Mouse (Mus musculus) erythroblast, adult 5-6 weeks (primary cell): Measurements from ENCODE around the gene Tln2. TPM values are rescaled to one million over a fixed set of nuclear protein-coding genes. Genes with fewer than 3 reads are reported as not detected.

Experiments used
- ATAC-seq: replicated peaks from 2 replicates; pipeline ENCODE4 v1.8.0; 2016; ENCODE audit warnings: moderate number of reproducible peaks, mild to moderate bottlenecking, moderate TSS enrichment, inconsistent platforms; ENCODE audit not compliant: poor library complexity, low FRiP score, severe bottlenecking
- total RNA-seq, 2 experiments: library from RNA; stranded (forward) in 1 of 2; stranded (reverse) in 1 of 2; fragments of 150-400 nt in 1 of 2; fragments of 200-764, 138-1000 nt in 1 of 2; gene quantifications; 2 replicates each; pipeline versions ENCODE4 v1.2.3 to v1.2.4; 2015 to 2017; ENCODE audit warnings: low replicate concordance in 2 of 2

Tln2 gene
- total RNA-seq, 2 experiments from 2014 or later = 0.51 TPM; not detected in 1

- ATAC-seq = no peak
Measured at GRCm38 (mm10) chr9:67396446-67396845, 163.1 kb downstream of the Tln2 start.

DNA sequence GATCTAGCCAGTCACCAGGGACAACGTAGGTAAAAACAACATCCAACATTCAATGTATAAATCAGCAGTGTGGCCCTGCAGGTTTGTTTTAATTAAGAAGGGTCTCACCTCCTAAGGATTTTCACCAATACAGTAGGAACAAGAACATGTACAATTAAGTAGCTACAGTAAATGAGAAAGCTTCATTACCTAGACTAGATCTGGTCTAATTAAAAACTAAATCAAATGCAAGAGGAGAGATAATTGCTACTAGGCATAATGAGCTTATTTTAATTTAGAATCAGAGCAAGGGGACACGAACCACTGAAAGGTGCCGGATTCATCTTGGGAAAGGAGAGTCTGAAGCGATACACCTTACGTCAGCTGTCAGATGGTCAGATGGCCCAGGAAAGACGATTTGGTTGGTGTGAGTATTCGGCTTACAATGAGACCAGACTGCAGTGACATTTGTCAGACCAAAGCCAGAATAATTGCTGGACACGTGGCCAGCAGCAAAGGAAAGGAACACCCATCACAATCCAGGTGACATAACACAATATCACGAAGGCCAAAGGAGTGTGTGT lies 175.4 kb downstream of the Tln2 start:
- ATAC-seq = no peak

GRCm38 (mm10) chr9:67380095-67380494 lies 179.4 kb downstream of the Tln2 start:
- no peak for ATAC-seq

DNA sequence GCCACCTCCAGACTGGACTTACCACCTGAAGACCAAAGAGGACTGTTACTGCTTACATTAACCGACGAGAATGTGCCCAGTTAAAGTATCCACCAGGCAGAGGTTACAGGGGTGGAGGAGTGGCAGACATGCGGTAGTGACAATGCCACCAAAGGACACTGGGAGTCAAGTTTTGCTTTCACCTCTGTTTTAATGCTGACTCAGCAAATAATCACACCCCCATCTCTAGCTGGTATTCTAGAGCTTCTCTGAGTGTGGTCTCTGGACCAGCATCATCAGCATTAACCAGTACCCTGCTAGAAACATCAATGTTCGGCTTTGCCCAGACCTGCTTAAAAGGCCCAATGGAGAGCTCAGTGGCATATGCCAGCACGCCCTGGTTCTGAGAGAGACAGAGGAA lies 180.7 kb downstream of the Tln2 start:
- ATAC-seq = no peak

DNA sequence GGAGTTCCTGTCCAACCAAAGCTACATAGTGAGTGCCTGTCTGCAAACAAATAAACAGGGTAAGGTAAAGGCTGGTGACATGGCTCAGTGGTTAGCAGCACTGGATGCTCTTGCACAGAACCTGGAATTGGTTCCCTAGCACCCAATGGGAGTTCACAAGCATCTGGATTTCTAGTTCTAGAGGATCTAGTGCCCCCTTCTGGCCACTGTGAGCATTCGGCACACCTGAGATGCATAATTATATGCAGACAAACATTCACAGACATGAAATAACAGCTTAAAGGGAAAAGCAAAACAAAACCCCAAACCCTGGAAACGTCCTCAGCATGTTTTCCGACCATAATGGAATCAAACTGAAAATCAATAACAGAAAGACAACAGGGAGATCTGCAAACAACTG lies 191.4 kb downstream of the Tln2 start:
- ATAC-seq = no peak

DNA sequence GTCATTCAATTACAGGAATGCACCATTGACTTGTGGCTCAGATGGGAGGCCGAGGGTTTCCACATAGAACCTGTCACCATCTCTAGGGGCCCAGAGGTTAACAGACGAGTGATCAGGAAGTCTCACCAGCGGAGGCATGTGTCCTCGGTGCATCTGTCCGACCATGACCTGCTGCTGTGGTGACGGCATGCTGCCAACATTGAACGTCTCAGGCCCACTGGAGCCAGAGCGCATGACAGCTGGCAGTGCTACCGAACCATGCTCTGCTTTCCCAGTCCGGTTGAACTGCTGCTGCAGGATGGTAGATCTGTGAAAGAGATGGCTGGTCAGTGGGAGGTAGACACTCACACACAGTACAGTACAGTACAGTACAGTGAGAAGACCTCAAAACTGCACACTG lies 197.0 kb downstream of the Tln2 start:
- no peak for ATAC-seq

GRCm38 (mm10) chr9:67362053-67362452 lies 197.4 kb downstream of the Tln2 start:
- ATAC-seq = no peak

DNA sequence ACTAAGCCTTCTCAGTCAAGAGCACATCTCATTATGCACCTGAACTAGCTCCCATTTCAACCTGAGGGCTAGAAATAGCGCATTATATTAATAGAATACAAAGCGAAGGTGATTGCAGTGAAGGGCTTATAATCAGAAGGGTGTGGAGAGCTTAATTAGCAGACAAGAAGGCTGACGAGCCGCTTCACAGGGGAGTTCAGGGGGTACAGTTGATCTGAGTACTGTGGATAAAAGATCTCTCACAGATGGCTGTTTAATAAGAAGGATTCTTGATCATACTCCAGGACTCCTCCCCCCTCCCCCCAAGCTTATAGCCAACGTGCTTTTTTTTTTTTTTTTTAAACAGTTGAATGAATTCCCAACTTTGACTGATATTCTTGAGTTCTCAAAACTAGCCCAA lies 198.0 kb downstream of the Tln2 start:
- no peak for ATAC-seq

DNA sequence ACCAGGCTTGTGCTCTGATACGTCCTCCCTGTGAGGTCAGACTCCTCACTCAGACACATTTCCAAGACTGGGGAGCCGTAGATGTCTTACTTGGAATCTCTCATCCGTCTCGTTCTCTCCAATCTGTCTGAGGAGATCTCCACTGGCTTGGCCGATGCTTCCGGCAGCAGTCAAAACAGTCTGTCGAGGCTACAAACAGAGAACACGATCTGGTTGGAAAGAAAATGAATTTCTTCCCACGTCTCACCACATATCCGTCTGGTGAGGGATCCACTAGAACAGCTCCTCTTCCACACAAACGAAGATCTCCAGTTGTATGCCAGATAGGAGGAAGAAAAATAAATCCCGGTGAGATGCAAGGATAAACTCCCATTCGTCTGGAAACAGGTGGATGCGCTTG lies 205.1 kb downstream of the Tln2 start:
- no peak for ATAC-seq

- no peak for ATAC-seq
Measured at GRCm38 (mm10) chr9:67353365-67353764, 206.1 kb downstream of the Tln2 start.

GRCm38 (mm10) chr9:67348983-67349382 lies 210.5 kb downstream of the Tln2 start:
- ATAC-seq = no peak

GRCm38 (mm10) chr9:67347184-67347583 lies 212.3 kb downstream of the Tln2 start:
- ATAC-seq = no peak

DNA sequence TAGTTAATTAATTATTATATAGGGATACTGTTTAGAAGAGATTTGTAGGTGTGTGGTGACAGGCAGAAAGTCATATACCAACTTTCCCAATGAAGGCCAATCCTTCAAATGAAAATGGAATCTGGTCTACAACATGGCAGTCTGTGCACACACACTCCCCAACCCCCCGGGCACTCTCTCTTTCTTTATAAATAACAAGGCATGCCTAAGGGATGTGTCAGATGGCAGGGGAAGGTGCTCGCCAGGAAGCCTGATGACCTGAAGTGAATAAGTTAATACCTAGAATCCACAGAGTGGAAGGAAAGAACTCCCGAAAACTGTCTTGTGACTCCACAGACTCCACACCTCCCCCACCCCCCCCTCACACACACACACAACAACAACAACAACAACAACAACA lies 228.2 kb downstream of the Tln2 start:
- no peak for ATAC-seq

DNA sequence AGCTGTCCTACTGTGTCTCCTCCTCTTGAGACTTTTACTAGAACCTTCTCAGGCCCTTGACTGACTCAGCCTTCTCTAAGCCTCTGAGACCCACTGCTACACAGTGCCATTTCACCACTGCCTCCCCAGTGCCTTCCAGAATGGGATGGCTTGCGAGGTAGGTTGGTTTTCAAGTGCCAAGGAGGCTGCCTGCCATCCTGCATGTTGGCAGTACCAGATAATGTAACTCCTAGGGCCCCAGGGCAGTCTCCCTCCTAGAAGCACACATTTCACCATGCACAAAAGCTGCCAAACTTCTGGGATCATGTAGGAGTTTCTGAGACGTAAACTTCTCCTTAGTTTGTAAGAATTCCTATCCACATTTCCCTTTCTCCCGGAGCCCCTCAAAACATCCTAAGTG lies 231.1 kb downstream of the Tln2 start:
- ATAC-seq = no peak

DNA sequence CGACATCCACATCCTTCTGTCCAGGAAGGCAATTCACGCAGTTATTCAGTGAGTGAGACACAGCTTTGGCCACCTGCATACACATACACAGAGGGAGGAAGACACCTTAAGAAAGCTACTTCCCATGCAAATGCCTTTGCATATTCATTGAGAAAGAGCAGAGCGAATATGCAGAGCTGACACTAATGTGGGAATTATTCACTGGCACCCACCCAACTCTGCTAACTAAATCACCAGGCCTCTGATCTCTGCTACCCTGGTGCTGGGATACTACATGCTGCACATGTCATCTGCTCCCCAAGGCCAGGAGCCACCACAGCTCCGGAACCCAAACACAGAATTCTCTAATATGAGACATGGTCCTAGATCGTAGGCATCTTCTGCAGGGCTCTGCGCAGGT lies 237.6 kb downstream of the Tln2 start:
- ATAC-seq = no peak

GRCm38 (mm10) chr9:67315356-67315755 lies 244.1 kb downstream of the Tln2 start:
- no peak for ATAC-seq

DNA sequence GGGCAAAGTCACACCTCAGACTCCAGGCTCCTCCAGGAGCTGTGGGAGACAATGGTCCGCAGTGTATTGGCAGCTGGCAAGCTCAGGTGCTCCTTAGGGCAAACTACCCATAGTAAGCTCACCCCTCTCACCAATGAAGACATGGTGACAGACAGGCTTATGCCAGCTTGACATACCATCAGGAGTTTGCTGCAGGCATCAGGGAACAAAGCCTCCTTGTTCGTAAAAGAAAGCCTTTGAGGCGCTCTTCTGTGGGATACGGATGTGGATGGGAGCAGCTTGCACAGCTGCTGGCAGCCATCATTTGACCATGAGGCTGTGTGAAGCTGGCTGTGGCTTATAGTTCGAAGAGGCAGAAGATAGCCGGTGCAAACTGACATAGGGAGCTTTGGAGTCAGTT lies 254.5 kb downstream of the Tln2 start:
- ATAC-seq = no peak

- ATAC-seq = no peak
Measured at GRCm38 (mm10) chr9:67303986-67304385, 255.5 kb downstream of the Tln2 start.

GRCm38 (mm10) chr9:67303038-67303437 lies 256.5 kb downstream of the Tln2 start:
- ATAC-seq = no peak

DNA sequence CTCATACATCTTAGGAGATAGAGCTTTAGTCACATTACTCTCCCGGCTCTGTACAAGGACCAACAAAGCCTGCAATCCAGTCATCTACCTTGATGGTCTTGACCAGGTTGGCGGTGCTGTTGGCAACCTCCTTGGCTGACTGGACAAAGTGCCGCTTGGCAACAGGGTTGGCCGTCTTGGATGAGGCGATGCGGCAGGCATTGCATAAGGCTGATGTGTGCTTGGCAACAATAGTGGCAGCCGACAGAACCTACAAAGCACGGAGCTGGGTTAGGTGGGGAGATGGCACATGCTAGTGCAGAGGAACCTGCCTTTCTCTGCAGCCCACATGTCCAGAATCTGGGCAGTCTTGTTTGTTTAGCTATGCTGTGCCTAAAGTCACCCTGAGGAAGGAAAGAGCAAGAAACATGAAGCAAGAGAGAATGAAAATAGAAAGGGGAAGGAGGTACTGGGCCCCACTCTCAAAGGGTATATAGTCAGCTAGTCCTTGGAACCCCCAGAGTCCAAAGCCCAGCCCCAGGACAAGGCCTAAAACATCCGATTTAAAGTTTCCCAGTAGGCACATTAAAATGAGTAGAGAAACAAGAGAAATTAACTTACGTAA lies 257.0 kb downstream of the Tln2 start:
- ATAC-seq = no peak

GRCm38 (mm10) chr9:67301571-67301970 lies 257.9 kb downstream of the Tln2 start:
- no peak for ATAC-seq

DNA sequence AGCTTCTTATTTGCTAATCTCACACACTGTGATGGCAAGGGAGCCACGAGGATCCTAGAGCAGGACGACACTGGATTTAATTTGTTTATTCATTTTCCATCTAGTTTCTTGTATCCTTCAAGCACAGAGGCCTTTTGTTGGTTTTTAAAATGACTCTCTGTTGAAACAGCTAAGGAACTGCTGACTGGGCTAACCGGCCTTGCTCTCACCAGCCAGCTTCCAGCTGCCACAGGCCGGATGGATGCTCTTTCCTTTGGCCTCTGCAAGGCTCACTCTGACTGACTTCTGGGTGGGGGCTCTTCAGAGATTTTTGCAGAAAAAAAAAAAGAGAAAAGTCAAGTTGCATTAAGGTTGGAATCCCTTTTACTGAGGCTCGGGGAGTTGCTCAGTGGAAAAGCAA lies 258.7 kb downstream of the Tln2 start:
- no peak for ATAC-seq
